Mouse (Mus musculus): ENCODE measurements around the gene Rictor.

Gene Rictor

DNA sequence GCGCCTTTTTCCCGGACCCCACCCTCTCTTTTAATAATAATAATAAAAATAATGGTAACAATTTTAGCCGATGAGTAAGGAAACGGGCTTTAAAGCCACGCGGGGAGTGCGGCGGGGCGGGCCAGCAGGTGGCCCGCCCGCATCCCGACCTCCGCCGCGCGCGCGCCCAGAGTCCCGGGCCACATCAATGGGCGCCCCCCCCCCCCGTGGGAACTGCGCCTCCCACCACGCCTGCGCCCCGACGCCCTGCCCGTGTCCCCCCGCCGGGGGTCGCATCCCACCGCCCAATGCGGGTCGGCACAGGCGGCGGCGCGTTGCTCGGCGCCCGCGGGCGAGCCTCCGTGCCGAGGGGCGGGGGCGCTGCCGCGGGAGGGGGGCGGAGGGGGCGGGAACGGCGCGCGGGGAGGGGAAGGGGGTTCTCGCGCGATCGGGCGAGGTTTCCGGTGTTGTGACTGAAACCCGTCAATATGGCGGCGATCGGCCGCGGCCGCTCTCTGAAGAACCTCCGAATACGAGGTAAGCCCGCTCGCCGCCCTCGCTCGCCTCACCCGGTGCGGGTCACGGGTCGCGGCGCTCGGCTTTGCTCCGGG is at the start of gene Rictor:
TSS of gene Rictor (plus strand) at position 444 of the 590 bp plus-strand sequence.
- in situ Hi-C loops (cut with MboI; ENCODE audit: unreplicated experiment in 2 of 2): loop anchor here (10.0 to 25.0 kb wide), 5 partner anchors 177 to 1596 kb away; partner anchors contain the start of genes Card6 (in 1 of the 2), Rpl37 (in 1 of the 2) and Ttc33 (in 1 of the 2)

DNA sequence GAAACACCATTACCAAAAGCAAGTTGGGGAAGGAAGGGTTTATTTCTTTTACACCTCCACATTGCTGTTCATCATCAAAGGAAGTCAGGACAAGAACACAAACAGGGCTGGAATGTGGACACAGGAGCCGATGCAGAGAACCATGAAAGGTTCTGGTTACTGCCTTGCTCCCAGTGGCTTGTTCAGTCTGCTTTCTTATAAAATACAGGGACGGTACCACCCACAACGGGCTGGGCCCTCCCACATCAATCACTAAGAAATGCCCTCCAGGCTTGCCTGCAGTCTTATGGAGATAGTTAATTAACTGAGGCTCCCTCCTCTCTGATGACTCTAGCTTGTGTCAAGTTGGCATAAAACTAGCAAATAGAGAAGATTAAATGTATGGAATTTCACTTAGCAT is 46.2 kb upstream of the Rictor start:
- in situ Hi-C loops (cut with MboI; ENCODE audit: unreplicated experiment in 2 of 2): no loop called here

DNA sequence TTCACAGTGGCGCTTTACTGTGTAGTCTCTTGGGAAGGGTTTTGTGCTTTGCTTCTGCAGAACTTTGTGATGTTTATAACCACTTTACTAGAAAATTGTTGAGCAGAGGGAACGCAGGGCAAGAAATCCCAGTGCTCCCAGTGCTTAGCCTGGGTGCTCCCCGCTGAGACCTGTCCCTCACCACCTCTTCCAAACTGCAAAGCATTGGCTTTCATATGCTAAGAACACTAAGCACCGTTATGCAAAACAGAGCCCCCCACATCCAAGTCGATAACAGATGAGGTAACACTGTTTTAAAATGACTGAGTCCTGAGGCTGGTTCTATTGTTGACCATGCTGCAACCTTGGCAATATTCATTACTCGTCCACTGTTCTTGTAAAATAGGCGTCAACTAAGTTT is 44.2 kb upstream of the Rictor start:
- in situ Hi-C loops (cut with MboI; ENCODE audit: unreplicated experiment in 2 of 2): no loop called here

DNA sequence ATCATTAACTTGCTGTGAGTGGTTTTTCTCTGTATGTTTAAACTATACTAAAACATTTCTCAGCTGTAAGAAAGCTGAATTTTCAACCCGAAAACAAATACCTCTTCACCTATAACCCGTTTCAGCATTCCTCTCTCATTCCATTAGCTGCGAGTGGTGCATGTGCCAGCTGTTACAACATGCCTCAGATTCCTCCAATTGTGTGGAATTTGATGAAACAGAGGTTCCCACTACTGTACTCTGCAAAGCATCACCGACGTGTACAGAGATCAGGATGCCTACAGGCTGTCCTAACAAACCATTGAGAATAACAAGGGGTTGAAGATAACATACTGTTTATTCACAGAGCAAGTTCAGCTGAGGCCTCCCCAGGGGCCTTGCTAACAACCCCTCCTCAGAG is 42.1 kb upstream of the Rictor start:
- in situ Hi-C loops (cut with MboI; ENCODE audit: unreplicated experiment in 2 of 2): no loop called here

DNA sequence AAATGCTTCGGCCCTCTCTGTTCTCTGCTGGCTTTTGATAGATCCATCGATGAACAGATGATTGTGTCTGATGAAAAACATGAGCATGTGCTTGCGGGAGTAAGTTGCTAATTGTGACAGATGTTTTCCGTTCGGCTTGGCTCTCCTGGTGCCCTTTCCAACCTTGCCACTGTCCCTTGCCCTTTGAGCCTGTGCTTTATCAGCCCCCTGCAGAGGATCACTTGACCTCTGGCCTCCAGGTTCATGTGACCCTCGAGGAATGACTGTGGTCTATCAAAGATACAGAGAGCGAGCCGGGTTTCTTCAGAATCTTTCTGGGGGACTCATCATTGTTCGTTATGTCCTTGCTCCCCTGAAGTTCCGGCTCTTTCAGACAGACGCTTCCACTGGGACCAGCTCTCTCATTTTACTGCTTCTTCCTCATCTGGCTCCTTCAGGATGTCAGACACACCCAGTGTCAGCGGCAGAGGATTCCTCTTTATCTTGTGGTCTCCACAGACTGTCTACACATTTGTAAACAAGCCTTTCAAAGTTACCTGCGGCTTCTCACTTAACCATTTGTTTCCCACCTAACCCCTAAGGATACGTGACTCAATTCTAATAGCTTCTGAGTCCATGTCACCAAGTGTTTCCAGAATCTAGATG is 39.3 kb upstream of the Rictor start:
- in situ Hi-C loops (cut with MboI; ENCODE audit: unreplicated experiment in 2 of 2): no loop called here

DNA sequence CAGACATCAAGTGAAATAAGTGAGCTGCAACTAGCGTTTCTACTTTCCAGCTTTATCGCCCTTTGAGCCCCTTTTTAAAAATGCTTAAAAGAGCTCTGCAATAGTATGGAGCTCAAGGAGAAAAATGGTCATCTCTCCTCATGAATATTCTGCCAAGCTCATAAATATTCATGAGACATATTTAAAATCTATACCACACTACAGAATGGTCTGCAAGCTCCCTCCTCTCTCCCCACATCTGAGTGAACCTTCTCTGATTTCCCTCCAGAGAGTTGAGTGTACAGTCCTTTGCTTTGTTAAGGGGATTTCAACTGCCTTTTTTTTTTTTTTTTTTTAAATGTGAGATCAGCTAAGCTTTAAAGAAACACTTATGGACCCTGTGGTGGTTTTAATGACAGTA is 29.7 kb upstream of the Rictor start:
- in situ Hi-C loops (cut with MboI; ENCODE audit: unreplicated experiment in 2 of 2): no loop called here

DNA sequence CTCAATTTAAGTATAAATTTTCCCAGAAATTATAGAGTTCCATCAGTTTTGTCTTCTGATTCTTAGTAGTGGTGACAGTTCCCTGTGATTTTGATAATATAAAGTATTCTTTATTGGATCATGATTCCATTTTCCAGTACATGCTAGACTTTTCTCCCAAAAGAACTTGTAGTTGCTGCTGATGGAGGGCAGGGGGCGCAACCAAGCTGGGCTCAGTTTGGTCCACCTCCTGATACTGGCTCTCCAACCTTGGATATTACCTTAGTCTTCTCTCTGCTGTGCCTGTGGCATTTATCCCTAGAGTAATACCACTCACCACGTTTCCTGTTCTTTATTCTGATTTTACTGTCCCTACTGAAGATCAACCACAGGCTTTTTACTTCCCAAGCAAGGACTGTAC is 6.0 kb upstream of the Rictor start:
- in situ Hi-C loops (cut with MboI; ENCODE audit: unreplicated experiment in 2 of 2): loop anchor here (10.0 to 25.0 kb wide), 5 partner anchors 183 to 1590 kb away; partner anchors contain the start of genes Card6 (in 1 of the 2), Rpl37 (in 1 of the 2) and Ttc33 (in 1 of the 2)

DNA sequence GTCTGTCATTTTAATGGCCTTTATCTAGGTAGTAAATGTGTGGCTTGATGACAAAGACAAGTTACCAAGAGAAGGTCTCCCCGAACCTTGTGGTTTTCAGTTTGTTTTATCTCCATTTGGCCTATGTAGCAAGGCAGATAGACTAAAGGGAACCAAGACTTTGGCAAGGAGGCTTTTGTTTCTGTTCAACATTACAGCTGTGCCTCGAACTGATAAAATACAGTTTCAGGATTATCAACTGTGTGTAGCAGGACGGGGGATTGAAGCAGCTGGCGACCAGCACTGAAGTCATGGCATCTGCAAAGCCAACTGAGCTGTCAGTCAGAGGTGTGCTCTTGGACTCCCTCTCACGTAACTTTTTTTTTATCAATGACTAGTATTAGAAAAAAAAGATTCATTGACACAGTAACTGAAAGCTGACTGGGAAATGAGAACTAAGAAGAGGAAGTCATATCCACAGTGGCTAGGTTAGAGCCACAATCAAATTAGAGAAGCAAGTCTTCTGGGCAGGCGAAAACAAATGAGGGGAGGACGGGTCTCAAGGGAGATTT is 2.8 kb upstream of the Rictor start:
- in situ Hi-C loops (cut with MboI; ENCODE audit: unreplicated experiment in 2 of 2): loop anchor here (10.0 to 25.0 kb wide), 5 partner anchors 179 to 1593 kb away; partner anchors contain the start of genes Card6 (in 1 of the 2), Rpl37 (in 1 of the 2) and Ttc33 (in 1 of the 2)

DNA sequence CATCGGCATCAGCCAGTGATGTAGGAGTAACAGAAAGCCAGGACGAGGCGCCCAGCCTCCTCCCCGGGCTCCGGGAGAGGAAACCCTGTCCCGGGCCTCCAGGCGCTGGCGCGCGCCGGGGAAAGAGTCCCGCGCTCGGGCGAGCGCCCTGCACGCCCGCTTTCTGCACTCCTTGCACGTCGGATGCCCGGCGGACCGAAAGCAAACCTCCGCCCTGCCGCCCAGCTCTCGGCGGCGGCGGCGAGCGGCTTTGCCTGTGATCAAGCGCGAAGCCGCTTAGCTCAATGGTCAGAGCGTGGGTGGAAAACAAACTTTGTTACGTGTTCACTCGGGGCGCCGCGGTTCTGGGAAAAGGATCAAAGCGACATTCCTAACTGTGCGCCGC is 636 bp upstream of the Rictor start:
- in situ Hi-C loops (cut with MboI; ENCODE audit: unreplicated experiment in 2 of 2): loop anchor here (10.0 to 25.0 kb wide), 5 partner anchors 177 to 1595 kb away; partner anchors contain the start of genes Card6 (in 1 of the 2), Rpl37 (in 1 of the 2) and Ttc33 (in 1 of the 2)

DNA sequence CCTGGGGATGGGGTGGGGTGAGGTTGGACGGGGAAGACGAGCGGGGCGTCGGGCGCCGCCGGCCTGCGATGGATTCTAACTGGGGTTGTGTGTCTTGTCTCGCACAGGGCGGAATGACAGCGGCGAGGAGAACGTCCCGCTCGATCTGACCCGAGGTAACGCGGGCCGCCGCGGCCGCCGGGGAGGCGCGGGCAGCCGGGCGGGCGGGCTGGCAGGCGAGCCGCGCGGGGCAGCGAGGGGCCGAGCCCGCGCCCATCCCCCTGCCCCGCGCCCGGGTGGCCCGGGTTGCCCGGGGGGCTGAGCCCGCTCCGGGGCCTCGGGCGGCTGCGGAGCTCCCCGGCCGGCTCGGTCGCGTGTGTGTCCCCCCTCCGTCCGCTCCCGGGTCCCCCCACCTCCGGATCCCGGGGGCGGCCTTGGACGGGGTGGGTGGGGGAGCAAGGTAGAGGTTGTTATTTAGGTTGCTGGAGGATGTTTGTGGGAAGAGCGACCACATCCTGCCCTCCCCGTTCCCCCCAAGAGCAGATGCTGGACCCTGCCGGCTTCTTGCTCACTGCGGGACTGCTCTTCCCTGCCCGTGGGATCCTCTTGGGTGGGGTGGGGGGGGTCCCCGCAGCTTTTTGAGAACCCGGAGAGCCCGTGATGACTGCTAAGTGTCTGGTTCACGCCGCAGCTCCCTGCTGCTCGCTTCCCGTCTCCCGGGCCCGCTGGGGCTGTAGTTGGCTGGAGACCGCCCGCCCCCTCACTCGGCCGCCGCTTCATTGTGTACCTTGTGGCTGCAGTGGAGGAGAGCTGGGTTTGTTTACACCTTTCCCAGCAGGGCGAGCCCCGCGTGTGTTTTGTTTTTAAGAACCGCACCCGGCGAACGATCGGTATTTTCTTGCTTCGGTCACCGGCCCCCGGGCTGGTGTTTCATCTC is 605 bp downstream of the Rictor start:
- in situ Hi-C loops (cut with MboI; ENCODE audit: unreplicated experiment in 2 of 2): loop anchor here (10.0 to 25.0 kb wide), 5 partner anchors 176 to 1596 kb away; partner anchors contain the start of genes Card6 (in 1 of the 2), Rpl37 (in 1 of the 2) and Ttc33 (in 1 of the 2)

DNA sequence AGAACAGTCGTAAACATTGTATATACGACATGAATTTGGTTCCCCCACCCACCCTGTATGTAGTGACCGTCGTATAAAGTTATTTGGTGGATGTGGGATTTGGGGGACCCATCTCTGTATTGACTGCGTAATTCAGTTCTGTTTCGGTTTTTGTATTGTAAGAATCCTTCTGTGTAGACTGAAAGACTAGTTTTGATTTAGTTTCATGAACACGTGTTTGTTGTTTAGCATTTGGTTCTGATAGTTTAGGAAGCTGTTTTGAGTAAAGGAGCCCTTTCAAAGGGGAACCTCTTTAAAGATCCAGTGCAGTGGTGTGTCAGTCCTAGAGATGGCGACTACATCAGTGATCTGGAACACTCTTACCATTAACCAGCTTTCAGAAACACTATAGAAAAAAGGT is 1.4 kb downstream of the Rictor start:
- in situ Hi-C loops (cut with MboI; ENCODE audit: unreplicated experiment in 2 of 2): loop anchor here (10.0 to 25.0 kb wide), 6 partner anchors 175 to 1597 kb away; partner anchors contain the start of genes Rpl37 (in 2 of the 2), Card6 (in 1 of the 2) and Ttc33 (in 1 of the 2)

DNA sequence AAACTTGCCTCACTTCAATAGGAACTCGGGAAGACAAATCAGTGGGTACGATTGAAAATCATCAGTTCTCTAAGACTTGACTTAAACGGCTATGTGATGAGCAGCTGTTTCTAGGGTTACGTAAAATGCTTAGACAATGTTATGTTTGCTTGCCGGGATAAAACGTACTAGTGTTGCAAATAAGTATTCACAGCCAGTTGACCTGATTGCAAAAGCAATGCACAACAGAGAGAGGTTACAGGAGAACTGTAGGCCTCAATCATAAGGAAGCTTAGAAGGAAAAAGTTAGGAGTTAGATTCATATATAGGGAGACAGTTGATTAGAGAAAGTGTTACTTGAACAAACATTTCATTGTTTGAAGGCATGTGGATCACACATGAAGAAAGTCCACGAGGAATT is 2.2 kb downstream of the Rictor start:
- in situ Hi-C loops (cut with MboI; ENCODE audit: unreplicated experiment in 2 of 2): loop anchor here (10.0 to 25.0 kb wide), 3 partner anchors 1523 to 1598 kb away; partner anchors contain the start of genes Rpl37 (in 2 of the 2), Card6 (in 1 of the 2) and Ttc33 (in 1 of the 2)

DNA sequence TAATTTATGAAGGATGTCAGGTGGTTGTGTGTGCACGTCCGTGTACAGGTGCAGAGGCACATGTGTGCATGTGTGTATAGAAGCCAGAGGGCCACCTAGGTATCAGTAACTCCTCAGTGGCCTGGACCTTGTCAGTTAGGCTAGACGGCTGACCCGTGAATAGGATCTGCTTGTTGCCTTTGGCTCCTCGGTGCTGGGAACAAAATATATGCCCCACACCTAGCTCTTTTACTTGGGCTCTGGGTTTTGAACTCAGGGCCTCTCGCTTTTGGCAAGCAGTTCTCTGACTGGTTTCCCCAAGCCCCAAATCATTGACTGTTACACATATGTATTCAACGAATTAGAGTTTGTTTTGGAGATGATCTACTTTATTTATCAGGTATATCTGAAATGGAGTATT is 3.0 kb downstream of the Rictor start:
- in situ Hi-C loops (cut with MboI; ENCODE audit: unreplicated experiment in 2 of 2): loop anchor here (10.0 to 25.0 kb wide), 3 partner anchors 1524 to 1599 kb away; partner anchors contain the start of genes Rpl37 (in 2 of the 2), Card6 (in 1 of the 2) and Ttc33 (in 1 of the 2)

DNA sequence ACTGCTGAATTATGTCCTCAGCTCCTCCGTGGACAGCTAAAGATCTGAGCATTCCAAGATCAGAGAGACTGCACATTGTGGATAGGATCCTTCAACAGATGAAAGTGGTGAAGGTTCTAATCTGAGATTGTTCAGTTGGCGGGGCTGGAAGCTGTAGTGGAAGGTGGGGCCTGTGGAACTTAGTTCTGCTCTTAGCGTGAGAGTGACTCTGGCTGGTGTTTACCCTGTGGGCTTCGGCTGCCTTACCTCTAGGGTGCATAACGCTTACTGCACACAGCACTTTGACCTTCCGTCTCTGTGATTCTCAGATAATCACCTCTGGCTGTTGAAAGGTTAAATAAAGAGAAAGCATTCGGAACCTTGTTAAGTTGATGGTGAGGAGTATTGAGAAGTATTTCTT is 6.6 kb downstream of the Rictor start:
- in situ Hi-C loops (cut with MboI; ENCODE audit: unreplicated experiment in 2 of 2): loop anchor here (10.0 to 25.0 kb wide), 3 partner anchors 1528 to 1603 kb away; partner anchors contain the start of genes Rpl37 (in 2 of the 2), Card6 (in 1 of the 2) and Ttc33 (in 1 of the 2)

DNA sequence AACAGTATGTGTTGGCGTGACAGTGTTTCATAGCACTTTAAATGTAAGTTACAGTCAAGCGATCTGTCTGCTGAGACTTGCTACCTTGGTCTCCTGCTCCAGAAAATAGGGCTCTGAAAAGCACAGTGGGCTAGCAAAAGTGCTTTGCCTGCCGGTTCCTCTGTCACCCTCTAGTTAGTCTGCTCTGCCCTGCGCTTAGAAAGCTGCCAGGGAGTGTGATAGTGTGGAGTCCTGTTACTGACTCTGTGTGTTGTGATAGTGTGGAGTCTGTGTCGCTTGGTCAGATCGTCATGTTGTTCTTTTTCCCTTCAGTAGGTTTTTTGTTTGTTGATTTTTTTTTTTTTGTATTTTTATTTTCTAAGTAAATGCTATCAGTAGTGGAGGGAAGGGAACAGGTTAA is 7.1 kb downstream of the Rictor start:
- in situ Hi-C loops (cut with MboI; ENCODE audit: unreplicated experiment in 2 of 2): loop anchor here (10.0 to 25.0 kb wide), 3 partner anchors 1528 to 1603 kb away; partner anchors contain the start of genes Rpl37 (in 2 of the 2), Card6 (in 1 of the 2) and Ttc33 (in 1 of the 2)

DNA sequence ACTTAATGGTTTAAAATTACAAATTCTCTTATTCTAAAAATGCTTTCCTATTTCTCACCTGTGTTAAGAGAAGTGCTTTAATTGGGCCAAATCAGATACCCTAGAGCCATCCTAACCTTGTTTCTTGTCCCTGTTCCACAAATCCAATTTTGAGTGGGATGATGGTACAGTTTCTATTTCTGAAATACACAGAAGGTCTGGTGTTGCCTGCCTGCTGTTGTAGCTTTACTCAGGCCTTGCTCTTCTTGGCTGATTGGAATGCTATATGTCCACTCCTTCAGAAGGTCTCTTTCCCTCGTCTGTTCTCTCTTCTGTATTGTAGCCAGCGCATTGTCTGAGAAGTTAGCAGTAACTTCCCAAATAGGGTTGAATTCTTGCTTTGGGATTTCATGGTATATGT is 13.2 kb downstream of the Rictor start:
- in situ Hi-C loops (cut with MboI; ENCODE audit: unreplicated experiment in 2 of 2): loop anchor here (25.0 kb wide), 2 partner anchors 1534 to 1609 kb away; partner anchors contain the start of genes Card6 (in 1 of the 2), Rpl37 (in 1 of the 2) and Ttc33 (in 1 of the 2)

DNA sequence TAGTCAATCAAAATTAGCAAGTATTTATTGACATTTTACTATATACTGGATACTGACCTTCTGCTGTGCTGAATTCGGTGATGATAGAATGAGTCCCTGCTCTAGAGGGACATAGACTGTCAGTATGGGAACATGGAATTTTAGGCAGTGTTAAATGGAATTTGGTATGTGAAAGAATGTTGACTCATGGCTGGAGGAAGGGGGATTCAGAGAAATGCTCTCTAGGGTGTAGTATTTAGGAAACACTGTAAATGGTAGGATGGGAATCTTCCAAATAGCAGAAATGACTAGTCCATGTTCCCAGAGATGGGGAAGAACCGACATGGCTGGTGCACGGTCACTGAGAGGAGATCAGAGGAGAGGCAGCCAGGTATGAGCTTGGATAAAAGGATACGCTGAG is 13.6 kb downstream of the Rictor start:
- in situ Hi-C loops (cut with MboI; ENCODE audit: unreplicated experiment in 2 of 2): loop anchor here (25.0 kb wide), 2 partner anchors 1535 to 1610 kb away; partner anchors contain the start of genes Card6 (in 1 of the 2), Rpl37 (in 1 of the 2) and Ttc33 (in 1 of the 2)

DNA sequence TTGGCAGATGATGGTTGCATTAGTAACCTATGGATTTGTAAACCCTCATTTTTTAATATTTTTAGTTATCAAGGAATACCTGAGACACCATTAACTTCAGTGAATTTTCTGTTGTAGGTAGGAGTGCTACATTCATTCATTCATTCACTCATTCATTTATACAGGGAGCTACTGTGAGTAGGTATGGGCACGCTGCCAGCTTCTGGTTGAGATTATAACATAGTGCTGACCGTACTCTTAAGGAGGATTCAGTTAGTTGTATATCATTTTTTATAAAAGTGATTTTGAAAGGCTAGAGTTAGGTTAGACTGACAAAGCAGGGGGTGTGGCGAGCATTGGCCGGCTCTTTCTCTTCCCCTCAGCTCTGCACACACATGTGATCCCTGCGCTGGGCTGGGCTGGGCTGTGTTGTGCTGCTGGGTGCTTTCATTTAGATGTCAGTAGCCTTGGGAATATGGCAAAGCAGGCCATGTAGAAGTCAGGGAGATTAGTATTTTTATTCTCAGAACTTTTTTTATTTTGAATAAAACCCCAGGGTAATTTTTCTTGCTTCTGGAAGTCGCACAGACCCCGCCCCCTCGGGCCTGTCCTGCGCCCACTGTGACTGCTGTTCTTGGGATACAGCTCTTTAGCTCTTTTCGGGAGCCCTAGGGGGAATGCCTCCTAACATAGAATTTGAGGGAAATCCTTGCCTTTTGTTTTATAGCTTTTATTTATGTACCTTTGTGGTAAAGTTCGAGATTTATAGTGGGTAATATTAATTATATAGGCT is 14.4 kb downstream of the Rictor start:
- in situ Hi-C loops (cut with MboI; ENCODE audit: unreplicated experiment in 2 of 2): loop anchor here (25.0 kb wide), 2 partner anchors 1535 to 1610 kb away; partner anchors contain the start of genes Card6 (in 1 of the 2), Rpl37 (in 1 of the 2) and Ttc33 (in 1 of the 2)
